Mouse (Mus musculus): ENCODE data around the gene Mmp9.

DNA sequence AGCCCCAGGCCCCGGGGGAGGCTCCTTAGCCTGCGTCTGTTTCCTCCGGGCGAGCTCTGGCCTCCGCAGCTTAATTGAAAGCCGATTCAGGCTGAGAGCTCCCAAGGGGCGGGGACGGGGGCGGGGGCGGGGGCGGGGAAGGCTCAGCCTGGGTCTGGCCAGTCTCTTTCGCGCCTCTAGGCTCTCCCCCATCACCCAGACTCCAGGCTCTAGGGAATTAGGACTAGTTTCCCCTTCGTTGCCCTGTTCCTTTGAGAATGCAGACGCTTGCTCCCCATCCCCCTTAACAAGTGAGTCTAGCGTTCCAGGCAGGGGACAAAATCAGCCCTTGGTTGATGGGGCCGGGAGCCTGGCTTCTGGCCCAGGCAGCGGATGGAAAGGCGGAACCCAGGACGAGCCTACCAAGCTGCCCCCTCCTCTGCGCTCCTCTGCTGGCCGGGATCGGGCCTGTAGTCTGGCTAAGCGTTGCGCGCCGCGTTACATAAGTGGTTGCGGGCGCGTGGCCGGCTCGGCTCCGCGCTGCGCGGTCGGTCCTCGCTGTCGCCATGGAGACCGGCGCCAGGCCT lies 30.1 kb downstream of the Mmp9 start:
- TF ChIP-seq CTCF (IDR thresholded peaks at IDR 0.05) (no peak), EP300 (IDR thresholded peaks at IDR 0.05) (no peak)
